26 mouse cellular contexts compared by ENCODE assay signal in genomic region chr12:35184261-35184660, GRCm38 (mm10).
A peak's percentile ranks its signal among the peaks of the same experiment; 100 is the strongest.
DNase-seq lines count a peak whose midpoint lies in the region; ATAC-seq and TF ChIP-seq lines count a peak whose summit lies in the region.
"Had no signal": no experiment of that assay in that cellular context is flagged by ENCODE, and none has a peak within 500 bp of the region (broad histone marks: within the 10 kb centered on the region; RNA-seq: fewer than 3 reads in every experiment).

No protein-coding gene starts in this region.

- no peak overlapping the region for H3K4me3 ChIP-seq in kidney, postnatal 0 days (replicated peaks; ENCODE audit: low read depth, low read length)
- no peak overlapping the region for H3K4me3 ChIP-seq in midbrain, postnatal 0 days (ENCODE audit: low read depth, low read length)
- no peak overlapping the region for H3K4me3 ChIP-seq in midbrain, embryonic 15.5 days
- H3K4me3 ChIP-seq: embryonic facial prominence, embryonic 15.5 days; forebrain, embryonic 15.5 days; heart, adult 2 months; limb, embryonic 10.5 days had no signal

- WGBS in kidney, postnatal 0 days = 77% methylated on average over 5 of the region's 5 CpGs
- 75% methylated on average over 5 of the region's 5 CpGs for WGBS in midbrain, postnatal 0 days
- 80% methylated on average over 5 of the region's 5 CpGs for WGBS in midbrain, embryonic 15.5 days

- no peaks in the 10 kb centered on the region for H3K4me1 ChIP-seq in kidney, postnatal 0 days (replicated peaks; ENCODE audit: insufficient read depth, low read length)
- no peaks in the 10 kb centered on the region for H3K4me1 ChIP-seq in midbrain, postnatal 0 days (ENCODE audit: insufficient read depth, low read length)
- H3K4me1 ChIP-seq in midbrain, embryonic 15.5 days = no peaks in the 10 kb centered on the region
- H3K4me1 ChIP-seq: embryonic facial prominence, embryonic 15.5 days; forebrain, embryonic 15.5 days; limb, embryonic 10.5 days had no signal

- no peak for ATAC-seq in kidney, postnatal 0 days (replicated peaks; ENCODE audit: low FRiP score, low read depth)
- ATAC-seq in midbrain, postnatal 0 days (ENCODE audit: low FRiP score) = no peak
- no peak for ATAC-seq in midbrain, embryonic 15.5 days (replicated peaks)
- ATAC-seq: forebrain, embryonic 15.5 days; inflammation-experienced regulatory T-cells, adult 6 months; midbrain, embryonic 16.5 days had no signal

- no peaks in the 10 kb centered on the region for H3K36me3 ChIP-seq in kidney, postnatal 0 days (ENCODE audit: insufficient read depth, low read length)
- no peaks in the 10 kb centered on the region for H3K36me3 ChIP-seq in midbrain, postnatal 0 days (ENCODE audit: insufficient read depth, low read length)
- H3K36me3 ChIP-seq in midbrain, embryonic 15.5 days (replicated peaks) = no peaks in the 10 kb centered on the region
- H3K36me3 ChIP-seq: embryonic facial prominence, embryonic 15.5 days; forebrain, embryonic 15.5 days; limb, embryonic 10.5 days had no signal

- no peaks in the 10 kb centered on the region for H3K9me3 ChIP-seq in kidney, postnatal 0 days (replicated peaks; ENCODE audit: low read length)
- H3K9me3 ChIP-seq in midbrain, postnatal 0 days (ENCODE audit: low read length) = no peaks in the 10 kb centered on the region
- H3K9me3 ChIP-seq in midbrain, embryonic 15.5 days = no peaks in the 10 kb centered on the region
- H3K9me3 ChIP-seq: embryonic facial prominence, embryonic 15.5 days; forebrain, embryonic 15.5 days; limb, embryonic 10.5 days had no signal

- H3K27me3 ChIP-seq in kidney, postnatal 0 days (ENCODE audit: insufficient read depth, low read length) = no peaks in the 10 kb centered on the region
- no peaks in the 10 kb centered on the region for H3K27me3 ChIP-seq in midbrain, postnatal 0 days (ENCODE audit: insufficient read depth, low read length)
- H3K27me3 ChIP-seq in midbrain, embryonic 15.5 days (replicated peaks) = no peaks in the 10 kb centered on the region
- H3K27me3 ChIP-seq: embryonic facial prominence, embryonic 15.5 days; forebrain, embryonic 15.5 days had no signal

- no peak overlapping the region for H3K27ac ChIP-seq in kidney, postnatal 0 days
- no peak overlapping the region for H3K27ac ChIP-seq in midbrain, postnatal 0 days (ENCODE audit: low read depth, low read length)
- no peak overlapping the region for H3K27ac ChIP-seq in midbrain, embryonic 15.5 days
- H3K27ac ChIP-seq: embryonic facial prominence, embryonic 15.5 days; forebrain, embryonic 15.5 days; heart, adult 2 months; hindbrain, embryonic 14.5 days; limb, embryonic 10.5 days; macrophage had no signal

- H3K9ac ChIP-seq in kidney, postnatal 0 days (ENCODE audit: low read depth, low read length) = no peak overlapping the region
- 0 out of 2 replicates have a peak overlapping the region, but pooled peaks have one; percentile 19 for H3K9ac ChIP-seq in midbrain, postnatal 0 days (replicated peaks; ENCODE audit: low read length, poor library complexity, severe bottlenecking)
- H3K9ac ChIP-seq in midbrain, embryonic 15.5 days = no peak overlapping the region
- H3K9ac ChIP-seq: embryonic facial prominence, embryonic 15.5 days; forebrain, embryonic 15.5 days; hindbrain, embryonic 14.5 days had no signal

- TF ChIP-seq CTCF in kidney, postnatal 0 days (IDR thresholded peaks at IDR 0.05; ENCODE audit: low read depth) = peak; percentile 23; the same call in 1 of the 2 replicates
- TF ChIP-seq CTCF in midbrain, postnatal 0 days (IDR thresholded peaks at IDR 0.05) = peak; percentile 37

- no peak overlapping the region for H3K4me2 ChIP-seq in kidney, postnatal 0 days (ENCODE audit: low read length)
- no peak overlapping the region for H3K4me2 ChIP-seq in midbrain, postnatal 0 days (ENCODE audit: low read depth, low read length, poor library complexity, severe bottlenecking)
- no peak overlapping the region for H3K4me2 ChIP-seq in midbrain, embryonic 15.5 days
- H3K4me2 ChIP-seq: embryonic facial prominence, embryonic 15.5 days; forebrain, embryonic 15.5 days; hindbrain, embryonic 14.5 days; liver, embryonic 11.5 days had no signal

- no peak for DNase-seq in kidney, postnatal 0 days (ENCODE audit: low spot score)
- no peak for DNase-seq in kidney, postnatal 10 days
- DNase-seq in midbrain, postnatal 0 days (ENCODE audit: low spot score) = no peak
- DNase-seq in R1 (ENCODE audit: low read depth, low spot score) = peak; percentile 11
- DNase-seq in ovary, postnatal 10 days (ENCODE audit: low spot score) = no peak
- DNase-seq in urinary bladder, postnatal 4 days (ENCODE audit: low spot score in 2 of 2) = no peak
- DNase-seq in ovary, postnatal 14 days (ENCODE audit: low spot score) = no peak
- DNase-seq: adrenal gland, postnatal 25 days; cerebellum, adult 11 months; cerebellum, adult 9-11 months; gastrocnemius, postnatal 25 days; heart, adult 2 months; kidney, adult 18-20 months; lung, adult 2 months; right cerebral cortex, postnatal 25 days; spleen, adult 18-20 months; thymus, postnatal 25 days had no signal
